Mouse (Mus musculus): ENCODE results near the gene Dnmt3c.
"Not testable (repeated sequence)": the region's sequence is repeated elsewhere in the genome, so short reads cannot be mapped to it uniquely, and the experiment has no call there.

DNA sequence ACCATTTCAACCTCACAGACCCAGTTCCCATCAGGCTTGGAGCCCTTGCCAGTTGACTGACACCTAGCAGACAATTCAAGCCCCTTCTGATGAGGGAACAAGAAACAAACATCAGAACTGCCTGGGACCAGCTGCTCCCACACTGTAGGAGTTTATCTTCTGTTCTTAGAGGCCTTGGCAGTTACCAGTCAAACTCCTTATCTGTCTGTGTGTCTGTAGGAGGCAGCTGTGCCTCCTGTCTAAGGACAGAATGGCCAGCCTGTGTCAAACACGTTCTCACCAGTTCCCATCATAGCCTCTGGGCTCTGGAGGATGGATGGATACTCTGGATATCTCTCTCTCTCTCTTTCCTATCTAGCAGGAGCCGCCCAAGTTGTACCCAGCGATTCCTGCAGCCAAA lies 21.4 kb downstream of the Dnmt3c start:
- TF ChIP-seq POLR2A (IDR thresholded peaks at IDR 0.05; ENCODE audit: low read depth, low read length); CTCF (IDR thresholded peaks at IDR 0.05; ENCODE audit: extremely low read depth, insufficient read length, insufficient replicate concordance, low read depth, low read length): not testable (repeated sequence)
